Mouse (Mus musculus) limb, embryonic 14.5 days (tissue): ENCODE results near the gene Fam216a. TPM values are rescaled to one million over a fixed set of nuclear protein-coding genes. Genes with fewer than 3 reads are reported as not detected.
A peak's percentile ranks its signal among the peaks of the same experiment; 100 is the strongest.

Experiments
- ATAC-seq: fragments of 200-750 bp; cut with Nextera tagmentation; 2 replicates; pipeline ENCODE4 v1.8.0; 2017; ENCODE audit warnings: low read depth, moderate number of reproducible peaks, moderate TSS enrichment; ENCODE audit not compliant: low FRiP score
- DNase-seq: peaks from one replicate; pipeline ENCODE4 v3.0.0-alpha.2; 2015; ENCODE audit warnings: low spot score
- H3K27ac ChIP-seq: fragments of 300-500 bp; sonication (generic); replicated peaks from 2 replicates; pipeline ENCODE4 v1.5.1; 2014; ENCODE audit warnings: low read depth, mild to moderate bottlenecking, low read length, moderate library complexity, mixed read lengths
- H3K27me3 ChIP-seq: fragments of 300-500 bp; sonication (generic); 2 replicates; pipeline ENCODE4 v1.6.1; 2014; ENCODE audit warnings: low read length, mixed read lengths; ENCODE audit not compliant: control insufficient read depth, insufficient read depth
- H3K36me3 ChIP-seq: fragments of 300-500 bp; sonication (generic); 2 replicates; pipeline ENCODE4 v1.6.1; 2014; ENCODE audit warnings: mild to moderate bottlenecking, low read length, moderate library complexity, mixed read lengths; ENCODE audit not compliant: control insufficient read depth, insufficient read depth
- H3K4me1 ChIP-seq: fragments of 300-500 bp; sonication (generic); 2 replicates; pipeline ENCODE4 v1.6.1; 2014; ENCODE audit warnings: antibody characterized with exemption, low read length, mixed read lengths; ENCODE audit not compliant: control insufficient read depth, insufficient read depth
- H3K4me2 ChIP-seq: fragments of 300-500 bp; sonication (generic); replicated peaks from 2 replicates; pipeline ENCODE4 v1.6.1; 2014; ENCODE audit warnings: low read depth, mild to moderate bottlenecking, low read length, moderate library complexity; ENCODE audit not compliant: severe bottlenecking
- H3K4me3 ChIP-seq: fragments of 300-500 bp; sonication (generic); replicated peaks from 2 replicates; pipeline ENCODE4 v1.5.1; 2014; ENCODE audit warnings: low read length
- H3K9ac ChIP-seq: fragments of 300-500 bp; sonication (generic); 2 replicates; pipeline ENCODE4 v1.6.1; 2014; ENCODE audit warnings: mild to moderate bottlenecking, low read depth, low read length, moderate library complexity; ENCODE audit not compliant: severe bottlenecking
- H3K9me3 ChIP-seq: fragments of 300-500 bp; sonication (generic); 2 replicates; pipeline ENCODE4 v1.6.1; 2016; ENCODE audit warnings: low read length; ENCODE audit not compliant: control insufficient read depth
- POLR2A ChIP-seq: fragments of 200-500 bp; IDR thresholded peaks from 2 replicates; pipeline ENCODE4 v1.8.0; 2012; ENCODE audit warnings: inconsistent platforms, mild to moderate bottlenecking, moderate library complexity, borderline replicate concordance; ENCODE audit not compliant: insufficient read depth, insufficient read length; ENCODE audit errors: extremely low read depth
- WGBS: fragments of 180-500 bp; shearing (Covaris S2); extraction: QIAGEN DNeasy Blood & Tissue Kit; methylation state at CpG from one replicate; pipeline ENCODE4 v1.1.7; 2014; 5-methylcytosine and 5-hydroxymethylcytosine counted together
- polyA plus RNA-seq, 2 experiments: library from polyadenylated mRNA; depleted of rRNA in 1 of 2; stranded (reverse) in 1 of 2; unstranded in 1 of 2; fragments of >200 nt; fragmentation: Nextera tagmentation in 1 of 2; extraction: Ambion mirVana in 1 of 2; gene quantifications; 2 replicates each; pipeline versions ENCODE4 v1.2.1 to v1.2.3; 2012 to 2014

Fam216a gene
- polyA plus RNA-seq, 2 experiments = 78.1 to 79.1 TPM

- H3K36me3 ChIP-seq = peaks cover 87% of the 10 kb centered on the region
- no peak overlapping the region for H3K4me2 ChIP-seq
- no peaks in the 10 kb centered on the region for H3K27me3 ChIP-seq
- no peak overlapping the region for H3K27ac ChIP-seq
- DNase-seq (no peak), ATAC-seq (no peak)
- no peaks in the 10 kb centered on the region for H3K4me1 ChIP-seq
- peaks cover 5% of the 10 kb centered on the region; the same call in 1 of the 2 replicates for H3K9me3 ChIP-seq
- TF ChIP-seq POLR2A = no peak
- WGBS = 86% methylated on average over 5 of the region's 5 CpGs
- H3K9ac ChIP-seq = no peak overlapping the region
- H3K4me3 ChIP-seq = no peak overlapping the region
Measured at GRCm38 (mm10) chr5:122402772-122403171, 30.6 kb upstream of the Fam216a start.

DNA sequence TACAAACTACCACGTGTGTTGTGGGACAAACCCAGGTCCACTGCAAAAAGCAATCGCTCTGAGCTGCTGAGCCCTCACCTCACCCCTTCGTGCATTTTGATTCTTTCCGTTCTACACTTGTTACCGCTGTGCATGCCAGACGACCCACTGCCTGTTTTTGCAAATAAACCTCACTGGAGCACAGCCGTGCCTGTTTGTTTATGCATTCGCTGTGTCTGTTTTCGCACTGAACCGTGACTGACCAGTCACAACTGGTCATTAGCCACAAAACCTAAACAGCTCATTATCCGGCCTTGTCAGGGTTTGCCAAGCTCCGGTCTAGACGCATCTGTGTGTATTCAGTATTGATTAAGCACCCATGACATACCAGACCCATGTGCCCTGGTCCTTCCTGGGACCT lies 30.0 kb upstream of the Fam216a start:
- Histone ChIP-seq H3K9me3 (peaks cover 5% of the 10 kb centered on the region; the same call in 1 of the 2 replicates), H3K27ac (no peak overlapping the region), H3K4me2 (no peak overlapping the region), H3K9ac (no peak overlapping the region), H3K4me3 (no peak overlapping the region), H3K36me3 (peaks cover 89% of the 10 kb centered on the region), H3K27me3 (no peaks in the 10 kb centered on the region), H3K4me1 (no peaks in the 10 kb centered on the region)
- TF ChIP-seq POLR2A = no peak
- ATAC-seq (no peak), DNase-seq (no peak)
- 77% methylated on average over 13 of the region's 13 CpGs for WGBS

GRCm38 (mm10) chr5:122401303-122401640 lies 29.1 kb upstream of the Fam216a start:
- no peak overlapping the region for H3K4me2 ChIP-seq
- H3K9me3 ChIP-seq = no peaks in the 10 kb centered on the region
- no peaks in the 10 kb centered on the region for H3K27me3 ChIP-seq
- no peak for ATAC-seq
- WGBS = 20% methylated on average over 8 of the region's 8 CpGs
- H3K27ac ChIP-seq = no peak overlapping the region
- H3K4me1 ChIP-seq = no peaks in the 10 kb centered on the region
- no peak overlapping the region for H3K9ac ChIP-seq
- peaks cover 89% of the 10 kb centered on the region for H3K36me3 ChIP-seq
- peak; percentile 48 for DNase-seq
- no peak for TF ChIP-seq POLR2A
- no peak overlapping the region for H3K4me3 ChIP-seq

- 80% methylated on average over 18 of the region's 18 CpGs for WGBS
- TF ChIP-seq POLR2A = no peak
Measured at GRCm38 (mm10) chr5:122400628-122401302, 28.6 kb upstream of the Fam216a start.

DNA sequence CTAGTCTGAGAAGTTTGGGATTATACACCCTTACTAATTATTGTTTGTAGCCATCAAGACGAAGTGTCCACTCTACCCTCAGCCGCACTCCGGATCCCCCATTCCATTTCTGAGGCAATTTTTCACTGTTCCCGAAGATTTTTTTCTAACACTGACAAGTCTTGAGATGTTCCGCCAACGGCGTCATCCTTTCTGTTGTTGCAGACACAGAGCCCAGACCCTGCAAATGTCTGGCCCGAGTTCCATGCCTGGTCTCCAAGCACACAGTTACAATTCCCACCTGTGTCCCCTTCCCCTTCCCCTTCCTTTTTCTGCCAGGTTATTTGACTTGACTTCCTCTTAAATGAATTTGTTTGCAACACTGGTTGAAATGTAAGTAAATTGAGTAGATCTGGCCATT lies 27.7 kb upstream of the Fam216a start:
- no peak overlapping the region for H3K4me2 ChIP-seq
- TF ChIP-seq POLR2A = no peak
- H3K36me3 ChIP-seq = peaks cover 76% of the 10 kb centered on the region
- no peak overlapping the region for H3K27ac ChIP-seq
- DNase-seq (no peak), ATAC-seq (no peak)
- H3K9ac ChIP-seq = no peak overlapping the region
- no peaks in the 10 kb centered on the region for H3K27me3 ChIP-seq
- no peaks in the 10 kb centered on the region for H3K9me3 ChIP-seq
- WGBS = 92% methylated on average over 8 of the region's 8 CpGs
- H3K4me1 ChIP-seq = no peaks in the 10 kb centered on the region
- H3K4me3 ChIP-seq = no peak overlapping the region

More at GRCm38 (mm10) chr5:122400628-122401302, 28.6 kb upstream of the Fam216a start:
- Histone ChIP-seq H3K9me3 (no peaks in the 10 kb centered on the region), H3K4me3 (no peak overlapping the region), H3K4me2 (no peak overlapping the region), H3K36me3 (peaks cover 85% of the 10 kb centered on the region), H3K4me1 (no peaks in the 10 kb centered on the region), H3K27me3 (no peaks in the 10 kb centered on the region), H3K9ac (no peak overlapping the region), H3K27ac (no peak overlapping the region)
- DNase-seq = no peak
- no peak for ATAC-seq
